Mouse (Mus musculus): ENCODE data around the gene Drd5.

DNA sequence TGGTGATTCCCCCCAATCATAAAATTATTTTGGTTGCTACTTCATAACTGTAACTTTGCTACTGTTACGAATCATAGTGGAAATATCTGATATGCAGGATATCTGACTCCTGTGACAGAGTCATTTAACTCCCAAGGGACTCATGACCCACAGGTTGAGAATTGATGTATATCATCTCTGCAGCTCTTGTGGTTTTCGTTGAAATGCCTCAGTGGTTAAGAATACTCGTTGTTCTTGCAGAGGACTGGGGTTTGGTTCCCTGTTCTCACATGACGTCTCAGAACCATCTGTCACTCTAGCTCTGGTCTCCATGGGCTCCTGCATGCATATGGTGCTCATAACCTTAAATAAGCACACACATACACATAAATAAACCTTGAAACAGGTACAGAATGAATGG, 14.2 kb downstream of the Drd5 start:
- TF ChIP-seq CTCF (conservative IDR thresholded peaks at IDR 0.05; ENCODE audit: insufficient read depth, insufficient read length, low read depth, low read length) (no peak), POLR2A (IDR thresholded peaks at IDR 0.05; ENCODE audit: low read depth, low read length) (no peak)
